Mouse (Mus musculus): ENCODE data around the gene Dnmt1. TPM values are rescaled to one million over a fixed set of nuclear protein-coding genes. Genes with fewer than 3 reads are reported as not detected.

Dnmt1 gene
- polyA plus RNA-seq, 1 experiment, result 21.7 TPM

DNA sequence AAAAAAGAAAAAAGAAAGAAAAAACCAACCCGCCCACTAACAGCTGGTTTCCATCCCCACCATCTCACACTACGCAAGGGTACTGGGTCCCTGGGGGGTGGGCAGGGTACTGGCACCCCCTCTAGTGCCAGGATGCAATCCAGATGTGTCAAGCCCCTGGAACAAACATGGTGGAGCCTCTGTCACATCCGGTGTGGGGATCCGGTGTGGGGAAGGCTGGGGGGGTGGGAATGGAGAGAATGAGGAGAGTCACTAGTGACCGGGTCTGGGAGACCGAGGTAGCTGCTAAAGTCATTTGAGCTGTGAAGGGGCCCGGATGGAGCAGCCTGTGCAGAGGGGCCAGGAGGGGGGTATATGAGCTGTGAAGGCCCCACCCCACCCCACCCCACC, 12.1 kb upstream of the Dnmt1 start:
- H3K4me1 ChIP-seq (ENCODE audit: control insufficient read depth, insufficient read depth, insufficient read length, low read length), result peaks cover 9% of the 10 kb centered on the region
- H3K27me3 ChIP-seq (ENCODE audit: control insufficient read depth, insufficient read depth, low read length), result no peaks in the 10 kb centered on the region
- TF ChIP-seq POLR2A (IDR thresholded peaks at IDR 0.05; ENCODE audit: low read depth, low read length), result no peak
- no peak for TF ChIP-seq CTCF (IDR thresholded peaks at IDR 0.05; ENCODE audit: extremely low read depth, insufficient read length, insufficient replicate concordance, low read depth, low read length)
- no peaks in the 10 kb centered on the region for H3K36me3 ChIP-seq (ENCODE audit: control insufficient read depth, insufficient read depth, low read length)
- WGBS, result 85% methylated on average over 7 of the region's 7 CpGs
- no peak overlapping the region for H3K4me3 ChIP-seq (ENCODE audit: low read depth, low read length)
- no peak overlapping the region for H3K27ac ChIP-seq (ENCODE audit: insufficient read depth, low read depth, low read length)

GRCm38 (mm10) chr9:20966747-20967146, 7.1 kb upstream of the Dnmt1 start:
- Histone ChIP-seq H3K4me1 (ENCODE audit: control insufficient read depth, insufficient read depth, insufficient read length, low read length) (no peaks in the 10 kb centered on the region), H3K36me3 (ENCODE audit: control insufficient read depth, insufficient read depth, low read length) (no peaks in the 10 kb centered on the region), H3K27me3 (ENCODE audit: control insufficient read depth, insufficient read depth, low read length) (no peaks in the 10 kb centered on the region), H3K4me3 (ENCODE audit: low read depth, low read length) (no peak overlapping the region), H3K27ac (ENCODE audit: insufficient read depth, low read depth, low read length) (no peak overlapping the region)
- TF ChIP-seq POLR2A (IDR thresholded peaks at IDR 0.05; ENCODE audit: low read depth, low read length) (no peak), CTCF (IDR thresholded peaks at IDR 0.05; ENCODE audit: extremely low read depth, insufficient read length, insufficient replicate concordance, low read depth, low read length) (no peak)
- whole genome bisulfite sequencing, result 77% methylated on average over 5 of the region's 5 CpGs

DNA sequence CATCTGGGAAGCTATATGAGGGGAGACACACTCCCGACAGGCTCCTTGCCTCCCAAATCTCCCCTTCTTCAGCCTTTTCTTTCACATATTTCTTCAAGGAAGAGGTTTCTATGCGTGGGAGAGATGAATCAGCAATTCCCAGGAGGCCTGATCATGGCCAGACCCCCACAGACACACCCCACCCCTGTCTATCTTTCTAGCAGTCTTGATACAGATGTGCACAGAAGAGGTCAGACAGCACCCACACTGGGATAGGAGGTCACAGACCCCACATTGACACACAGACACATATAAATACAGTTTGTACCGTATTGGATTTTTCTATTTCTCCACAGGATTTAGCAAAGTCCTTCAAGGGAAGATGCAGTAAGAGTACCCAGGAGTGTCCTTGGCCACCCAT, 6.3 kb upstream of the Dnmt1 start:
- Histone ChIP-seq H3K4me1 (ENCODE audit: control insufficient read depth, insufficient read depth, insufficient read length, low read length) (no peaks in the 10 kb centered on the region; the same call in 1 of the 2 replicates), H3K27ac (ENCODE audit: insufficient read depth, low read depth, low read length) (no peak overlapping the region), H3K36me3 (ENCODE audit: control insufficient read depth, insufficient read depth, low read length) (no peaks in the 10 kb centered on the region), H3K4me3 (ENCODE audit: low read depth, low read length) (no peak overlapping the region), H3K27me3 (ENCODE audit: control insufficient read depth, insufficient read depth, low read length) (no peaks in the 10 kb centered on the region)
- WGBS, result 87% methylated on average over 3 of the region's 3 CpGs
- TF ChIP-seq CTCF (IDR thresholded peaks at IDR 0.05; ENCODE audit: extremely low read depth, insufficient read length, insufficient replicate concordance, low read depth, low read length) (no peak), POLR2A (IDR thresholded peaks at IDR 0.05; ENCODE audit: low read depth, low read length) (no peak)

GRCm38 (mm10) chr9:20965606-20966005, 5.9 kb upstream of the Dnmt1 start:
- Histone ChIP-seq H3K27me3 (ENCODE audit: control insufficient read depth, insufficient read depth, low read length) (no peaks in the 10 kb centered on the region), H3K4me1 (ENCODE audit: control insufficient read depth, insufficient read depth, insufficient read length, low read length) (no peaks in the 10 kb centered on the region; the same call in 1 of the 2 replicates), H3K27ac (ENCODE audit: insufficient read depth, low read depth, low read length) (no peak overlapping the region), H3K4me3 (ENCODE audit: low read depth, low read length) (no peak overlapping the region), H3K36me3 (ENCODE audit: control insufficient read depth, insufficient read depth, low read length) (no peaks in the 10 kb centered on the region)
- TF ChIP-seq CTCF (IDR thresholded peaks at IDR 0.05; ENCODE audit: extremely low read depth, insufficient read length, insufficient replicate concordance, low read depth, low read length) (no peak), POLR2A (IDR thresholded peaks at IDR 0.05; ENCODE audit: low read depth, low read length) (no peak)
- WGBS, result 81% methylated on average over 4 of the region's 4 CpGs

DNA sequence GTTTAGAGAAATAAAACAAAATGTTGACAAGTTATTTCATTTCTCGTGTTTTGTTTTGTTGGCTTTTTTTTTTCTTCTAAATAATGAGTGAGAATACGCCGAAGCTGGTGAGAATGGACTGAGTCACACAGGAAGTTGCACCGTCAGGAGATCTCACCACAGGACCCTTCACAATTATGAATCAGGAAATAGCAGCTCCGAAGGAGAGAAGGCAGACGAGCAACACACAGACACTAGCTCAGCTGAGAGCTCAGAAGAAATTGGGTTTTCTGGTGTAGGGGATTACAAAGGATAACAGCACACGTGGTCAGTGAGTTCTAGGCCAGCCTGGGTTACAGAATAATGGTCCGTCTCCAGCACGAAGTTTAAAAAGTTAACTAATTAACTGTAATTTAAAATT, 1.9 kb upstream of the Dnmt1 start:
- WGBS, result 56% methylated on average over 9 of the region's 9 CpGs
- Histone ChIP-seq H3K4me3 (ENCODE audit: low read depth, low read length) (no peak overlapping the region), H3K27ac (ENCODE audit: insufficient read depth, low read depth, low read length) (no peak overlapping the region), H3K4me1 (ENCODE audit: control insufficient read depth, insufficient read depth, insufficient read length, low read length) (no peaks in the 10 kb centered on the region; the same call in 1 of the 2 replicates), H3K36me3 (ENCODE audit: control insufficient read depth, insufficient read depth, low read length) (no peaks in the 10 kb centered on the region), H3K27me3 (ENCODE audit: control insufficient read depth, insufficient read depth, low read length) (no peaks in the 10 kb centered on the region)
- TF ChIP-seq POLR2A (IDR thresholded peaks at IDR 0.05; ENCODE audit: low read depth, low read length), result no peak
- no peak for TF ChIP-seq CTCF (IDR thresholded peaks at IDR 0.05; ENCODE audit: extremely low read depth, insufficient read length, insufficient replicate concordance, low read depth, low read length)

GRCm38 (mm10) chr9:20956989-20957388, 2.7 kb downstream of the Dnmt1 start:
- Histone ChIP-seq H3K4me1 (ENCODE audit: control insufficient read depth, insufficient read depth, insufficient read length, low read length) (no peaks in the 10 kb centered on the region; the same call in 1 of the 2 replicates), H3K27me3 (ENCODE audit: control insufficient read depth, insufficient read depth, low read length) (no peaks in the 10 kb centered on the region), H3K36me3 (ENCODE audit: control insufficient read depth, insufficient read depth, low read length) (no peaks in the 10 kb centered on the region), H3K27ac (ENCODE audit: insufficient read depth, low read depth, low read length) (no peak overlapping the region), H3K4me3 (ENCODE audit: low read depth, low read length) (no peak overlapping the region)
- TF ChIP-seq CTCF (IDR thresholded peaks at IDR 0.05; ENCODE audit: extremely low read depth, insufficient read length, insufficient replicate concordance, low read depth, low read length), result no peak
- no peak for TF ChIP-seq POLR2A (IDR thresholded peaks at IDR 0.05; ENCODE audit: low read depth, low read length)
- WGBS, result 29% methylated on average over 3 of the region's 3 CpGs

DNA sequence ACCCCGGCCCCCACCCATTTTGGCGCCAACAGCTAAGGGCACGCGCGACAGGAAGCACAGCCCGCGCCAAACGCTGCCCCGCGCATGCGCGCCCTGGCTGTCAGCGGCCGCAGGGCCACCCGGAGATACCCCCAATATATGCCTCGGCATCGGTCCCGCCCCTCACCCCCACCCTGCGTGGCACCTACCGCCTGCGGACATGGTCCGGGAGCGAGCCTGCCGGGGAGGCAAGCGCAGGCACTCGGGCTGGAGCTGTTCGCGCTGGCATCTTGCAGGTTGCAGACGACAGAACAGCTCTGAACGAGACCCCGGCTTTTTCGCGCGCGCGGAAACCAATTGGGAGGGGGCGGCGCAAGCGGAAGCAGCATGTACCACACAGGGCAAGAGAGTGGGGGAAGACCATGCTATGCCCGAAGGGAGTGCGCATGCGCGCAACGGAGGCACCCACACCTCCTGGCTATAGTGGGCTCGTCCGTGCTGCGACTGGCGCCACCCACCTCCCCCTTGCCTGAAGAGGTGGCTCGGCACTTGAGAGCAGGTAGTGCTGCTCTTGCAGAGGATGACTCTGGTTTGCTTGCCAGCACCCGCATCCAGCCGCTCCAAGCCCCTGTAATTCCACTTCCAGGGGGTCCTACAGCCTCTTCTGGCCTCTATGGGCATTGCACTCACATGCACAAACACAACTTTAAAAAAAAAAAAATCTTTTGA, 7.0 kb downstream of the Dnmt1 start:
- peaks cover 2% of the 10 kb centered on the region; the same call in 1 of the 2 replicates for H3K4me1 ChIP-seq (ENCODE audit: control insufficient read depth, insufficient read depth, insufficient read length, low read length)
- H3K4me3 ChIP-seq (ENCODE audit: low read depth, low read length), result peak overlapping the region; percentile 96
- H3K27ac ChIP-seq (ENCODE audit: insufficient read depth, low read depth, low read length), result peak overlapping the region; percentile 61
- H3K36me3 ChIP-seq (ENCODE audit: control insufficient read depth, insufficient read depth, low read length), result no peaks in the 10 kb centered on the region
- WGBS, result under 1% methylated on average over 51 of the region's 51 CpGs
- no peaks in the 10 kb centered on the region for H3K27me3 ChIP-seq (ENCODE audit: control insufficient read depth, insufficient read depth, low read length)
- TF ChIP-seq POLR2A (IDR thresholded peaks at IDR 0.05; ENCODE audit: low read depth, low read length) (no peak), CTCF (IDR thresholded peaks at IDR 0.05; ENCODE audit: extremely low read depth, insufficient read length, insufficient replicate concordance, low read depth, low read length) (peak; percentile 45; the same call in 1 of the 2 replicates)
